Mouse (Mus musculus): ENCODE measurements around the gene Wdr73. TPM values are rescaled to one million over a fixed set of nuclear protein-coding genes. Genes with fewer than 3 reads are reported as not detected.

The Wdr73 gene
- total and polyA plus RNA-seq, 3 experiments: 4.3 to 7.7 (median 7.2) TPM

GRCm38 (mm10) chr7:80901541-80902274 lies 639 bp upstream of the Wdr73 start:
- Histone ChIP-seq H3K36me3 (ENCODE audit: control insufficient read depth, insufficient read depth, low read length) (no peaks in the 10 kb centered on the region), H3K79me2 (replicated peaks; ENCODE audit: control insufficient read depth, insufficient read depth, low read length) (no peaks in the 10 kb centered on the region), H3K9ac (ENCODE audit: low read depth, low read length) (peak overlapping the region; percentile 67), H3K4me1 (ENCODE audit: control insufficient read depth, insufficient read depth, low read length) (peaks cover 2% of the 10 kb centered on the region), H3K27me3 (ENCODE audit: control insufficient read depth, insufficient read depth, low read length) (no peaks in the 10 kb centered on the region), H3K27ac (peak overlapping the region; percentile 90), H3K4me3 (peak overlapping the region; percentile 56)
- 24% methylated on average over 15 of the region's 15 CpGs for WGBS
- no peak for DNase-seq
- intact Hi-C loops (cut with DNase I): loop anchor here (2.0 to 5.0 kb wide), 2 partner anchors 45 to 91 kb away; partner anchors contain the start of genes Sec11a and Zfp592
- no peak for TF ChIP-seq POLR2A (IDR thresholded peaks at IDR 0.05; ENCODE audit: insufficient read depth, low read depth, low read length)
- no peak for TF ChIP-seq EP300 (IDR thresholded peaks at IDR 0.05; ENCODE audit: insufficient read depth, low read depth, low read length)
- TF ChIP-seq CTCF (IDR thresholded peaks at IDR 0.05): no peak

DNA sequence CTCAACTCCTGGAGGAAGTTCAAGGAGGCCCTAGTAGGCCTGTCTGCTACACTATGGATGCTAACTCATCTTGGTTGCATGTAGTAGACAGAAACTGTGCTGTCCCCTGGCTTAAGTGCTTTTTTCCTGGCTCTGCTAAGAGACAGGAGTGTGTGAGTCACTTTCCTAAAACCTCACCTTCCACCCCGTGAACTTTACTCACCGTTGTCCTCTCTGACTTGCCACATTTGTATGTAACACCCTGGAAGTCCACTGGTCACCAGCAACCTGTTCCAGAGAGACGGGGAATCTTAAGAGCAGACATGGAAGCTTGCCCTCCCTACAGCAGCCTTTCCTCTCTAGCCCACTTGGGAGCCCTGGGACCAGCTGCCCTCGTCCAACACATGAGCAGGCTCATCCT lies 3.3 kb downstream of the Wdr73 start:
- 77% methylated on average over 4 of the region's 4 CpGs for WGBS
- no peak overlapping the region for H3K27ac ChIP-seq
- intact Hi-C loops (cut with DNase I): no loop called here
- no peaks in the 10 kb centered on the region for H3K36me3 ChIP-seq (ENCODE audit: control insufficient read depth, insufficient read depth, low read length)
- DNase-seq: no peak
- no peak overlapping the region for H3K4me3 ChIP-seq
- H3K27me3 ChIP-seq (ENCODE audit: control insufficient read depth, insufficient read depth, low read length): no peaks in the 10 kb centered on the region
- no peaks in the 10 kb centered on the region for H3K79me2 ChIP-seq (replicated peaks; ENCODE audit: control insufficient read depth, insufficient read depth, low read length)
- H3K9ac ChIP-seq (ENCODE audit: low read depth, low read length): no peak overlapping the region
- TF ChIP-seq POLR2A (IDR thresholded peaks at IDR 0.05; ENCODE audit: insufficient read depth, low read depth, low read length) (no peak), CTCF (IDR thresholded peaks at IDR 0.05) (no peak), EP300 (IDR thresholded peaks at IDR 0.05; ENCODE audit: insufficient read depth, low read depth, low read length) (no peak)
- peaks cover 5% of the 10 kb centered on the region for H3K4me1 ChIP-seq (ENCODE audit: control insufficient read depth, insufficient read depth, low read length)

DNA sequence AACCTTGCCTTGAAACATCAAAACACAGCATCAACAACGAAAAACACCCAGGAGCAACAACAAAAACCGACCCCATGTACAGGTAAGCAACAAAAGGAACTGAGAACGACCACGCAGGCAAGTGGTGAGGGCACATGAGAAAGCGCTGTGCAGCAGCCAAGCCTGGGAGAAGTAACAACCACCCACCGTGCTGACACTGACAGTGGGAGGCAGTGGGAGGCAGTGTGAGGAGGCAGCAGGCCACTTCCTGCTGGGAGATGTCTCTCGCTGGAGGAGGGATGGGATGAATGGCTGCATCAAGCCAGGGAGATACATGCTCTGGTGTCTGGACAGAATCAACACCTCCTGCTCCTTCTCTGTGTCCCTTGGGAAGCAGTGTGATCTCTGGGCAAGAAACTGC lies 3.9 kb downstream of the Wdr73 start:
- H3K36me3 ChIP-seq (ENCODE audit: control insufficient read depth, insufficient read depth, low read length): no peaks in the 10 kb centered on the region
- intact Hi-C loops (cut with DNase I): no loop called here
- no peak overlapping the region for H3K4me3 ChIP-seq
- WGBS: 74% methylated on average over 7 of the region's 7 CpGs
- TF ChIP-seq EP300 (IDR thresholded peaks at IDR 0.05; ENCODE audit: insufficient read depth, low read depth, low read length) (no peak), CTCF (IDR thresholded peaks at IDR 0.05) (no peak), POLR2A (IDR thresholded peaks at IDR 0.05; ENCODE audit: insufficient read depth, low read depth, low read length) (no peak)
- no peaks in the 10 kb centered on the region for H3K79me2 ChIP-seq (replicated peaks; ENCODE audit: control insufficient read depth, insufficient read depth, low read length)
- no peak overlapping the region for H3K9ac ChIP-seq (ENCODE audit: low read depth, low read length)
- H3K4me1 ChIP-seq (ENCODE audit: control insufficient read depth, insufficient read depth, low read length): peaks cover 5% of the 10 kb centered on the region
- no peak for DNase-seq
- no peak overlapping the region for H3K27ac ChIP-seq
- H3K27me3 ChIP-seq (ENCODE audit: control insufficient read depth, insufficient read depth, low read length): no peaks in the 10 kb centered on the region

DNA sequence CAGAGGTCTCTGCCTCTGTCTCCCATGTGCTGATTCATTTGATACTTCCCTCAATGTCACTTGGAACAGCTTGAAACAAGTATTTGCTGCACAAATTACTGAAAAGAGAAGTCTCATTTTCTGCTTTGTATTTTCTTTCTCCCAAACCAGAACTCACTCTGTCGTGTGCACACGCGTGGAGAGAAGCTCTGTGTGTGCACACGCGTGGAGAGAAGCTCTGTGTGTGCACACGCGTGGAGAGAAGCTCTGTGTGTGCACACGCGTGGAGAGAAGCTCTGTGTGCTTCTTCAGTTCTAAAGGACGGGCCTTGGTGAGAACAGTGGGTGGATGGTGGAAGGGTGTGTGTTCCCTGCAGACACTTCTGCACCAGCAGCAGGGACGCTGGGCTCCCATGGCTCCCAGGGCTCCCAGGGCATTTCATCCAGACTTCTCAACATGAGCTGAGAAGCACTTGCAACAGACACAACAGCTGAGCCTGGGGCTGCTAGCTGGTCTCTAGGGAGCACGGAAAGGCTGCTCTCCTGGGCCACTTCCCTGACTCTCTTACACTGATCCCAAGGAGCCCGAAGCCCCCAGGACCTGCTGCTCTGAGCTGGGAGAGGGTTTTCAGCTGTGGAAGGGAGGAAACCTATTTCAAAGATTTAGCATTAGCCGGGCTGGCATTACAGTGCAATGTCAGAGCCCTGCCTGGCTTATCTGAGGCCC lies 6.1 kb downstream of the Wdr73 start:
- WGBS: 86% methylated on average over 14 of the region's 14 CpGs
- intact Hi-C loops (cut with DNase I): no loop called here
- TF ChIP-seq CTCF (IDR thresholded peaks at IDR 0.05) (no peak), EP300 (IDR thresholded peaks at IDR 0.05; ENCODE audit: insufficient read depth, low read depth, low read length) (no peak), POLR2A (IDR thresholded peaks at IDR 0.05; ENCODE audit: insufficient read depth, low read depth, low read length) (no peak)
- no peak for DNase-seq
- no peak overlapping the region for H3K9ac ChIP-seq (ENCODE audit: low read depth, low read length)
- H3K36me3 ChIP-seq (ENCODE audit: control insufficient read depth, insufficient read depth, low read length): no peaks in the 10 kb centered on the region
- no peaks in the 10 kb centered on the region for H3K27me3 ChIP-seq (ENCODE audit: control insufficient read depth, insufficient read depth, low read length)
- no peak overlapping the region; the same call in 1 of the 2 replicates for H3K27ac ChIP-seq
- peaks cover 5% of the 10 kb centered on the region for H3K4me1 ChIP-seq (ENCODE audit: control insufficient read depth, insufficient read depth, low read length)
- no peaks in the 10 kb centered on the region for H3K79me2 ChIP-seq (replicated peaks; ENCODE audit: control insufficient read depth, insufficient read depth, low read length)
- no peak overlapping the region for H3K4me3 ChIP-seq

GRCm38 (mm10) chr7:80894196-80894595 lies 6.9 kb downstream of the Wdr73 start:
- TF ChIP-seq EP300 (IDR thresholded peaks at IDR 0.05; ENCODE audit: insufficient read depth, low read depth, low read length) (no peak), POLR2A (IDR thresholded peaks at IDR 0.05; ENCODE audit: insufficient read depth, low read depth, low read length) (no peak)
- Histone ChIP-seq H3K79me2 (replicated peaks; ENCODE audit: control insufficient read depth, insufficient read depth, low read length) (no peaks in the 10 kb centered on the region), H3K9ac (ENCODE audit: low read depth, low read length) (peak overlapping the region; percentile 28; the same call in 1 of the 2 replicates), H3K4me3 (no peak overlapping the region), H3K4me1 (ENCODE audit: control insufficient read depth, insufficient read depth, low read length) (peaks cover 9% of the 10 kb centered on the region), H3K36me3 (ENCODE audit: control insufficient read depth, insufficient read depth, low read length) (no peaks in the 10 kb centered on the region), H3K27me3 (ENCODE audit: control insufficient read depth, insufficient read depth, low read length) (no peaks in the 10 kb centered on the region), H3K27ac (peak overlapping the region; percentile 67)
- intact Hi-C loops (cut with DNase I): no loop called here
- DNase-seq: no peak
- 43% methylated on average over 7 of the region's 7 CpGs for WGBS

GRCm38 (mm10) chr7:80893753-80894129 lies 7.3 kb downstream of the Wdr73 start:
- Histone ChIP-seq H3K27me3 (ENCODE audit: control insufficient read depth, insufficient read depth, low read length) (no peaks in the 10 kb centered on the region), H3K9ac (ENCODE audit: low read depth, low read length) (peak overlapping the region; percentile 28; the same call in 1 of the 2 replicates), H3K4me3 (no peak overlapping the region), H3K36me3 (ENCODE audit: control insufficient read depth, insufficient read depth, low read length) (no peaks in the 10 kb centered on the region), H3K79me2 (replicated peaks; ENCODE audit: control insufficient read depth, insufficient read depth, low read length) (no peaks in the 10 kb centered on the region), H3K4me1 (ENCODE audit: control insufficient read depth, insufficient read depth, low read length) (peaks cover 9% of the 10 kb centered on the region), H3K27ac (peak overlapping the region; percentile 67; the same call in 1 of the 2 replicates)
- peak in 1 of 2 experiments; percentile 35 for DNase-seq
- WGBS: 44% methylated on average over 6 of the region's 6 CpGs
- TF ChIP-seq EP300 (IDR thresholded peaks at IDR 0.05; ENCODE audit: insufficient read depth, low read depth, low read length): no peak
- 0 out of 2 replicates have a peak, but pooled peaks have one; percentile 21 for TF ChIP-seq POLR2A (IDR thresholded peaks at IDR 0.05; ENCODE audit: insufficient read depth, low read depth, low read length)
- intact Hi-C loops (cut with DNase I): no loop called here
